In genomic region chr6:51611621-51612020, GRCm38 (mm10) we compare ENCODE assay signal across 10 mouse cellular contexts.
A peak's percentile ranks its signal among the peaks of the same experiment; 100 is the strongest.
DNase-seq lines count a peak whose midpoint lies in the region; ATAC-seq lines count a peak whose summit lies in the region.
"Had no signal": no experiment of that assay in that cellular context is flagged by ENCODE, and none has a peak within 500 bp of the region (broad histone marks: within the 10 kb centered on the region; RNA-seq: fewer than 3 reads in every experiment).

No protein-coding gene starts in this region.

- 0 out of 2 replicates have a peak overlapping the region, but pooled peaks have one; percentile 12 for H3K27ac ChIP-seq in macrophage
- H3K27ac ChIP-seq: lung, embryonic 15.5 days; stomach, embryonic 15.5 days had no signal

- H3K4me3 ChIP-seq in macrophage (ENCODE audit: inconsistent target) = no peak overlapping the region

- WGBS in macrophage (ENCODE audit: missing documents) = 91% methylated on average over 1 of the region's 4 CpGs

- H3K79me2 ChIP-seq in macrophage (ENCODE audit: inconsistent target) = no peaks in the 10 kb centered on the region

- no peaks in the 10 kb centered on the region for H3K36me3 ChIP-seq in macrophage (ENCODE audit: inconsistent target)
- H3K36me3 ChIP-seq: lung, embryonic 15.5 days; stomach, embryonic 15.5 days had no signal

- peak; percentile 51 for DNase-seq in lung, postnatal 25 days (ENCODE audit: low spot score)
- DNase-seq in lung, postnatal 4 days = no peak
- DNase-seq in urinary bladder, adult 2 months (ENCODE audit: low spot score) = no peak
- DNase-seq in urinary bladder, adult 18-20 months (ENCODE audit: low spot score in 2 of 2) = no peak
- DNase-seq: gastrocnemius, postnatal 36 days had no signal

- ATAC-seq in granulocyte monocyte progenitor cell, adult 5-6 weeks (replicated peaks; ENCODE audit: poor library complexity, severe bottlenecking) = peak; percentile 71
- peak; percentile 22; the same call in 1 of the 2 replicates for ATAC-seq in neutrophil, adult 5-6 weeks (ENCODE audit: extremely low read depth, insufficient number of reproducible peaks, low FRiP score, poor library complexity, severe bottlenecking)
